Mouse (Mus musculus) kidney, adult 11 months (tissue): ENCODE data around the gene Olfr516.
"Not testable (repeated sequence)": the region's sequence is repeated elsewhere in the genome, so short reads cannot be mapped to it uniquely, and the experiment has no call there.

Experiments
- DNase-seq: peaks from one replicate; pipeline ENCODE4 v3.0.0; 2022

Olfr516 gene

DNA sequence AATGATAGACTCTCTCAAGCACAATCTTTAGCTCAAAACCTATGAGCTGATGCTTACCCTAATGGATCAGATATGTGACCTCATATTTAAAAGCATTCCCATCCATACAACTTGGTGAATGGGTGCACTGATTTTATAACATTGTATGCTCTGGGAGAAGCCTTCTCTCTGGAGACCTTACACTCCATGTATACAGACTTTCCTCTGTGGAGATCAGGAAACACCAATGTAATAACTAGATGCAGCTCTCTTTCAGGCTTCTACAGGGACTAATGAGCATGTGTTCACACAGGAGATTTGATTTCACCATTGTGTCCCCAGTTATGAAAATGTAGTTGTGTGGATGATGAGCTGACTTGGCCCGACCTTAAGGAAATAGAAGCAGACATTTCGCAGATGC is at the start of gene Olfr516:
Gene Olfr516, minus strand, starts transcription at position 101 of the 400 bp plus-strand sequence.
- no peak for DNase-seq

DNA sequence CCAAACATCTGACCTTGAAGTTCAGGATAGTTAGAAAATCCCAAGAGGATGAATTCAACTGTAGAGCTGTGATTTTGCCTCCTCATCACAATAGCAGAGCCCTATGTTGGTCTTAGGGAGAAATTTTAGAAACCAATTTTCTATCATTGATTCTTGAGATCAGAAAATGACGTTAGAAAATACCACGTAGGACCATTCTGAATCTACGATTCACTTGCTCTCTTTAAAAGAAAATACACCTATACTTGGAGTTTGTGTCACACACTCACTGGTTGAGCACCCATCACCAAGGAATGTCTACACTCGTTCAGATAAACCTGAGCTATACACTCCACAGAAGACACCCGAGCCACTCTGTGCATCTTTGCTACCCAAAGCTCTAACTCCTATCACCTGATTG is 44.0 kb upstream of the Olfr516 start, which contains the start of gene Olfr519:
Gene Olfr519, minus strand, starts transcription at position 101 of the 400 bp plus-strand sequence.
- no peak for DNase-seq

GRCm38 (mm10) chr7:108884906-108885305 is 34.6 kb upstream of the Olfr516 start, which contains the start of gene Olfr518:
Olfr518 (minus strand) TSS chr7:108885006.
- no peak for DNase-seq

DNA sequence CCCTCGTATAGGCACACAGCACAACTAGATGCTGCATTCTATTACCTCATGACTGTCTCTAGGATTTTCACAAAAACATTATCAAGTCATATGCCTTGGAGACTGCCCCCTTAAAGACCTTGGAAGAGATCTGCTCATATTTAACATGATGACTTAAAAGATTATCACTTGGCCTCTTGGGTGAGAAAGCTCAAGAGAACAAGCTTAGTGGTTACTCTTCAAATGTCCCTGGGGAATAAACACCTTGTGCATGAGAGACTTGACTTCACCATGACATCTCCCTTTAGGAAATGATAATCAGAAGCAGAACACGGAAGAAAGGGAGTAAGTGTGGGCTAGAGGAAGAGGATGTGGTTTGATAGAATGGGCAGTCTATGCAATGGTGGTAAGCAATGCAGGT is 21.9 kb upstream of the Olfr516 start, which contains the start of gene Olfr517:
Gene Olfr517, minus strand, starts transcription at position 101 of the 400 bp plus-strand sequence.
- DNase-seq: no peak

GRCm38 (mm10) chr7:108825897-108826296 is 24.4 kb downstream of the Olfr516 start, which contains the start of gene Olfr514:
Olfr514 (minus strand) TSS chr7:108825997.
- DNase-seq: no peak

DNA sequence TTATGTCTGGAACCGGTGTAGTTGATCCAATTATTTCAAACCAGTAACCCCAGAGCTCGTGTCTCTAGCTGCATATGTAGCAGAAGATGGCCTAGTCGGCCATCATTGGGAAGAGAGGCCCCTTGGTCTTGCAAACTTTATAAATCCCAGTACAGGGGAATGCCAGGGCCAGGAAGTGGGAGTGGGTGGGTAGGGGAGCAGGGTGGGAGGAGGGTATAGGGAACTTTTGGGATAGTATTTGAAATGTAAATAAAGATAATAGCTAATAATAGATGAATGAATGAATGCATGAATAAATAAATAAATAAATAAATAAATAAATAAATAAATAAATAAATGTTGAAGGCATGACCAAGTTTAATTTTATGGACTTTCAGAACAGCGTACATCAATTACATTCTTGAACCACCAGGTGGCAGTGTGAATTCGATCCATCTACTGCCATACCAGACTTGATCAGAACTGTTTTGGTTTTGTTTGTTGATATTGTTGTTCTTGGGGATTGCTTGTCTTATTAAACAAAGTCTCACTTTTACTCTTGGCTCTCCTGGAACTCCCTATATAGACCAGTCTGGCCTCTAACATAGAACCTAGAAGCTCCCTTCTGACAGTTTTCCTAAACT is 35.6 kb downstream of the Olfr516 start:
- not testable (repeated sequence) for DNase-seq

GRCm38 (mm10) chr7:108797205-108797933 is 53.0 kb downstream of the Olfr516 start:
- no peak for DNase-seq
